Comparison of ENCODE assay signal across 28 mouse cellular contexts in the genomic region with DNA sequence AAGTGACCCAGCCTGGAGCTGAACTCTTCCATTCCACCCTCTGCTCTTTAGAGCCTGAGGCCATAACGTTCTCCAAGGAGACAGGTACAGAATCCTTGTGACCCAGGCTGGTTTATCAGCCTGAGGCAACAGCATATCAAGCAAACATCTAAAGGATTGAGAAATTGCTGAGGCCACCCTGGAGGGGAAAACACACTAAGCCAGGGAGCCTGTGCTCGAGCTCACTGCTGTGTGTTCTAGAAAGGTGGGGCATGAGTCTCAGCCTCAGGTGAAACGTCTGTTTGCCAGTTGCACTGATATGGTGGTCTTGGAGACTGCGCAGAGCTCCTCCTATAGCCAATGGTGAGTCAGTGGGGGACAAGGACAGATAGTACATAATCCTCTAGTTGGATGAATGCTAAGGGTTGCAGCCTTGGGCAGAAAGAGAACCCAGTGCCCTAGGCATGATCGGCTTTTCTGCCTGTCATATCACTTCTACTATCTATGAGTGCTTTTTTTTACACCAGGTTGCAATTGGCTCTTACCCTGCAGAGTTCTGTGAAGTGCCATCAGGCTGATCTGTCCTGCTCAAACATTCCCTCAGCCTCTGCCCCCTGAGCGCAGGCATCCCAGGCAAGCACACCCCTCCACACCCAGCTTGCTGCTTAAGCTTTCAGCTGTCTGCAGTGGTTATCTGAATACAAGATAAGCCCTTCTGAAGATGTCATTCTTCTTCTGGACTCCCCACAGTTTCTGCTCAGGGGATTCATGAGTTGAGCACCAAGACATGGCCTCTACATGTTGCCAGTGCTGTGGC. TPM values are rescaled to one million over a fixed set of nuclear protein-coding genes. Genes with fewer than 3 reads are reported as not detected.
"Had no signal": no experiment of that assay in that cellular context is flagged by ENCODE, and none has a peak within 500 bp of the region (broad histone marks: within the 10 kb centered on the region; RNA-seq: fewer than 3 reads in every experiment).

No protein-coding gene starts in this region.

- H3K36me3 ChIP-seq: liver, embryonic 15.5 days; midbrain, embryonic 10.5 days; midbrain, embryonic 12.5 days; neural tube, embryonic 13.5 days; neural tube, embryonic 15.5 days had no signal

- H3K4me2 ChIP-seq: liver, embryonic 15.5 days; lung, embryonic 14.5 days; midbrain, embryonic 12.5 days; neural tube, embryonic 13.5 days; neural tube, embryonic 15.5 days had no signal

- DNase-seq: lung, adult 18-20 months; lung, embryonic 14.5 days; lung, postnatal 10 days; lung, postnatal 4 days; retina, postnatal 1 day; right cerebral cortex, adult 18-20 months; right cerebral cortex, postnatal 25 days; right cerebral cortex, postnatal 4 days; spleen, adult 18-20 months; thymus, adult 2 months; thymus, postnatal 25 days; thymus, postnatal 4 days had no signal

- H3K9me3 ChIP-seq: liver, embryonic 15.5 days; midbrain, embryonic 10.5 days; midbrain, embryonic 12.5 days; neural tube, embryonic 13.5 days; neural tube, embryonic 15.5 days had no signal

- H3K27ac ChIP-seq: liver, embryonic 15.5 days; midbrain, embryonic 10.5 days; midbrain, embryonic 12.5 days; neural tube, embryonic 13.5 days; neural tube, embryonic 15.5 days had no signal

- H3K4me1 ChIP-seq: liver, embryonic 15.5 days; midbrain, embryonic 10.5 days; midbrain, embryonic 12.5 days; neural tube, embryonic 13.5 days; neural tube, embryonic 15.5 days had no signal

- H3K9ac ChIP-seq: liver, embryonic 15.5 days; lung, embryonic 14.5 days; midbrain, embryonic 12.5 days; neural tube, embryonic 13.5 days; neural tube, embryonic 15.5 days had no signal

- H3K4me3 ChIP-seq: liver, embryonic 15.5 days; midbrain, embryonic 10.5 days; midbrain, embryonic 12.5 days; myocyte; neural tube, embryonic 13.5 days; neural tube, embryonic 15.5 days had no signal

- H3K27me3 ChIP-seq: liver, embryonic 15.5 days; midbrain, embryonic 12.5 days; neural tube, embryonic 13.5 days; neural tube, embryonic 15.5 days had no signal

- ATAC-seq: midbrain, embryonic 16.5 days had no signal

RNA-seq across cellular contexts. Expression of gene Gm12845, which starts 10.7 kb away (rescaled TPM):
- total RNA-seq: megakaryocyte, adult 5-6 weeks; megakaryocyte-erythroid progenitor cell, adult 5-6 weeks had no signal
- polyA plus RNA-seq: liver, embryonic 15.5 days; lung, embryonic 14.5 days; lung, embryonic 16.5 days; midbrain, embryonic 10.5 days; midbrain, embryonic 12.5 days; midbrain, embryonic 16.5 days; myocyte; neural tube, embryonic 11.5 days; neural tube, embryonic 13.5 days; neural tube, embryonic 15.5 days; small intestine, adult 2 months; stomach, embryonic 14.5 days; stomach, embryonic 16.5 days; testis, adult 2 months; thymus, adult 2 months; urinary bladder, adult 2 months had no signal

RNA-seq across cellular contexts. Expression of gene Klf17, which starts 51.9 kb away (rescaled TPM):
- total RNA-seq: megakaryocyte, adult 5-6 weeks; megakaryocyte-erythroid progenitor cell, adult 5-6 weeks had no signal
- polyA plus RNA-seq: liver, embryonic 15.5 days; lung, embryonic 14.5 days; lung, embryonic 16.5 days; midbrain, embryonic 10.5 days; midbrain, embryonic 12.5 days; midbrain, embryonic 16.5 days; myocyte; neural tube, embryonic 11.5 days; neural tube, embryonic 13.5 days; neural tube, embryonic 15.5 days; small intestine, adult 2 months; thymus, adult 2 months; urinary bladder, adult 2 months had no signal
